Mouse (Mus musculus) frontal cortex, postnatal 10 days (tissue): ENCODE data around the gene Ndel1.

Source experiments
- DNase-seq, 2 experiments: peaks; one replicate each; pipeline ENCODE4 v3.0.0; 2022; ENCODE audit warnings: low spot score in 2 of 2, mixed read lengths in 1 of 2

Ndel1 gene

DNA sequence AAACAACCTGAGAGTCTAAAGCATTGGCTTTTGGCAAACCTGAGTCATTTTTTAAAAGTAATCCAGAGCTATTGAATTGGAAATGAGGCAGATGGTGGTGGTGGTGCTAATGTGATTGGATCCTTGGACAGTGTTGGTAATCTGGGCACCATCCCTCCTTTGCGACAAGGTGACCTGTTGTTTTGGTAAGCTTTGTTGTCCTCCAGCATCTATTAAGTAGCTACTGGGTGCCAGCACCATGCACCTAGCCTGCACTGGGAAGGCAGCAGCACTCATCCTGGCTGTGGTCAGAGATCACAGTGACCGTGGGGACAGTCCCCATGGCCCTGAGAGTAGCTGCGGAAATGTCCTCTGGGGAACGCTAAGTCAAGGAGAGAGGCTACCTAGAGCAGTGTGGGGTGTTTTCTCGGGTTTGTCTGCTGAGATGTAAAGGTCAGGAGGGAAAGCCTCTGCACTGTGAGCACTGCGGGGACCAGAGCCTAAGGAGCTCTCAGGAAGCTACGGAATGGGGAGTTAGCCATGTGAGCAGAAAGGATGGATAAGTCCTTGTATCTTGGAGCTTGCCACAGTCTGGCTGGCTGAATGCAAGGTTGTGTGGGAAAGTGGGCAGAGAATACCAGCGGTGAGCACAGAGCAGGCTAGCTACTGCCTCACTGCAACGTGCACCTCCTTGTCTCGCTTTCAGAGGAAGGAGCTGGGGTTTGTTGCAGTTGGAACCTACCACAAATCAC lies 91.8 kb downstream of the Ndel1 start:
- DNase-seq = no peak

- DNase-seq = no peak
Observed at GRCm38 (mm10) chr11:68778855-68779254, 92.8 kb downstream of the Ndel1 start.

DNA sequence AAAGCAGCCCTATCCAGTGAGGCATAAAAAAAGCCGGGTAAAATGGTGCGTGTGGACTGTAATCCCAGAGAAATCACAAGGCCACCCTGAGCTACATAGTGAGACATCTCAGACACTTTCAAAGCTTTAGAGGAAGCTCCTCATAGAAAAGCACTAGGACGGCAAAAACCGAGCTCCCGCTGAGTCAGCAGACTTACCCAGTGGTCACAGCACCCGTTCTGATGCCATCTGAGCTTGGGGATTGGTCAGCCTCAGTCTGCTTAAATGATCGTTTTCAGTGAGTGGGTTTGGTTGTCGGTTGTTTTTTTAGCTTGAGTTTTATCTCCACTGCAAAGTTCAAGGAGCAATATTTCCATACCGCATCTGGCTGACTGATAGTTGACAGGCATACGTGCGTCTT lies 93.7 kb downstream of the Ndel1 start:
- DNase-seq = no peak

- no peak for DNase-seq
Observed at GRCm38 (mm10) chr11:68776147-68776655, 95.5 kb downstream of the Ndel1 start.
